Comparison of ENCODE assay signal across 8 mouse cellular contexts in the genomic region with DNA sequence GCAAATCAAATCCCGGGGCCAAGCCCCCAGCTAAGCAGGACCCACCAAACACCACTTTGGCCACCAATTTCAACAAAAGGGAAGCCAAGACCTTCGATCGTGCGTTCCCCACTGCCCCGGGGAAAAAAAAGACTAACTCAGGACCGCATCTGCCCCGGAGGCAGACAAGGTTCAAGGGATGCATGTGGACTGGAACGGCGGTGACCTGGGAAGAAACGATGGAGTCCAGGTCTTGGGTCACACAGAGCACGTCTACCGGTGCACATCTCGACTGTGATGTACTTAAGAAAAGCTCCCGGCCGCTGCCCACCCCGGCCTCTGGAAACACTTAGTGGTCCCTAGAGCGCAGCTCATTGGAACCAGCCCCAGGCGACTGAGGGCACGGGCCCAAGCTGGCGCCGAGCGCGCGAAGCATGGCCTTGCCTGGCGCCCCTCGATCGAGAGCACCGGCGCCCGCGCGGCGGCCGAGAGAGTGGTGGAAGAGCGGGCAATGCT. TPM values are rescaled to one million over a fixed set of nuclear protein-coding genes. Genes with fewer than 3 reads are reported as not detected.
DNase-seq lines count a peak whose midpoint lies in the region; ATAC-seq and TF ChIP-seq lines count a peak whose summit lies in the region.

No protein-coding gene starts in this region.

- intact Hi-C loops in heart, postnatal 10 days (cut with DNase I) = loop anchor here (2.0 kb wide), 1 partner anchor 25 kb away; no protein-coding TSS in a partner anchor

- peak overlapping the region; percentile 79 for H3K4me2 ChIP-seq in limb, embryonic 14.5 days (replicated peaks; ENCODE audit: low read depth, low read length, severe bottlenecking)

- peaks cover 40% of the 10 kb centered on the region for H3K27me3 ChIP-seq in embryonic facial prominence, embryonic 10.5 days (replicated peaks; ENCODE audit: low read depth, poor library complexity, severe bottlenecking)
- H3K27me3 ChIP-seq in limb, embryonic 14.5 days (ENCODE audit: control insufficient read depth, insufficient read depth, low read length) = no peaks in the 10 kb centered on the region

- H3K9ac ChIP-seq in limb, embryonic 14.5 days (ENCODE audit: low read depth, low read length, severe bottlenecking) = peak overlapping the region; percentile 89

- peak; percentile 34 for DNase-seq in ovary, postnatal 36 days (ENCODE audit: low spot score)
- no peak for DNase-seq in ovary, postnatal 10 days (ENCODE audit: low spot score)
- peak; percentile 79 for DNase-seq in embryonic facial prominence, embryonic 10.5 days (ENCODE audit: low spot score)
- peak; percentile 53 to 59 for DNase-seq in heart, postnatal 10 days
- DNase-seq in limb, embryonic 14.5 days (ENCODE audit: low spot score) = peak; percentile 38
- no peak for DNase-seq in left cerebral cortex, adult 8-10 months (ENCODE audit: low spot score in 2 of 2)
- no peak for DNase-seq in cerebellum, adult 9-10 months

- H3K9me3 ChIP-seq in embryonic facial prominence, embryonic 10.5 days = no peaks in the 10 kb centered on the region
- H3K9me3 ChIP-seq in limb, embryonic 14.5 days (ENCODE audit: control insufficient read depth, low read length) = no peaks in the 10 kb centered on the region

- no peaks in the 10 kb centered on the region for H3K36me3 ChIP-seq in embryonic facial prominence, embryonic 10.5 days (replicated peaks)
- H3K36me3 ChIP-seq in limb, embryonic 14.5 days (ENCODE audit: control insufficient read depth, insufficient read depth, low read length) = no peaks in the 10 kb centered on the region

- peaks cover 62% of the 10 kb centered on the region for H3K4me1 ChIP-seq in embryonic facial prominence, embryonic 10.5 days
- H3K4me1 ChIP-seq in limb, embryonic 14.5 days (ENCODE audit: control insufficient read depth, insufficient read depth, low read length) = peaks cover 37% of the 10 kb centered on the region
- H3K4me1 ChIP-seq in olfactory bulb, adult 2 months (ENCODE audit: control insufficient read depth, insufficient read depth, low read length) = peaks cover 7% of the 10 kb centered on the region; the same call in 1 of the 2 replicates

- H3K4me3 ChIP-seq in embryonic facial prominence, embryonic 10.5 days = peak overlapping the region; percentile 78
- peak overlapping the region; percentile 82 for H3K4me3 ChIP-seq in limb, embryonic 14.5 days (replicated peaks; ENCODE audit: low read length)
- peak overlapping the region; percentile 33 for H3K4me3 ChIP-seq in olfactory bulb, adult 2 months (ENCODE audit: insufficient read depth, low read depth, low read length)

- TF ChIP-seq POLR2A in limb, embryonic 14.5 days (IDR thresholded peaks at IDR 0.05; ENCODE audit: borderline replicate concordance, extremely low read depth, insufficient read depth, insufficient read length) = no peak
- TF ChIP-seq POLR2A in olfactory bulb, adult 2 months (IDR thresholded peaks at IDR 0.05; ENCODE audit: insufficient read depth, low read depth, low read length) = no peak

- peak overlapping the region; percentile 93 for H3K27ac ChIP-seq in embryonic facial prominence, embryonic 10.5 days (replicated peaks)
- H3K27ac ChIP-seq in limb, embryonic 14.5 days (replicated peaks; ENCODE audit: low read depth, low read length) = peak overlapping the region; percentile 79
- H3K27ac ChIP-seq in olfactory bulb, adult 2 months (ENCODE audit: insufficient read depth, low read depth, low read length) = no peak overlapping the region

- WGBS in embryonic facial prominence, embryonic 10.5 days = under 1% methylated on average over 35 of the region's 35 CpGs
- under 1% methylated on average over 34 of the region's 35 CpGs for WGBS in limb, embryonic 14.5 days
- 10% methylated on average over 35 of the region's 35 CpGs for WGBS in olfactory bulb, adult 2 months

- peak; percentile 24 for ATAC-seq in limb, embryonic 14.5 days (ENCODE audit: low FRiP score, low read depth)

- TF ChIP-seq CTCF in olfactory bulb, adult 2 months (IDR thresholded peaks at IDR 0.05; ENCODE audit: insufficient read depth, low read depth, low read length) = no peak

RNA-seq across cellular contexts. Expression of a gene that starts 0.6 kb away (rescaled TPM):
- polyA plus RNA-seq in embryonic facial prominence, embryonic 10.5 days (2016; fragmentation: Nextera tagmentation; extraction: Ambion mirVana) = 20.7 and 23.6 TPM in 2 replicates
- total RNA-seq in heart, postnatal 10 days (2021) = 1 to 10 TPM; 5.3 to 5.8 TPM
- polyA plus RNA-seq in limb, embryonic 14.5 days (2012; rRNA removed) = 33.0 and 48.1 TPM in 2 replicates
- polyA plus RNA-seq in limb, embryonic 14.5 days (2014; fragmentation: Nextera tagmentation; extraction: Ambion mirVana) = 19.0 and 22.5 TPM in 2 replicates
- polyA plus RNA-seq in olfactory bulb, adult 2 months (2012; ENCODE audit: insufficient read depth, insufficient read length, low replicate concordance, missing spikeins) = not detected in 2 replicates
- total RNA-seq in left cerebral cortex, adult 8-10 months (2022) = 1 to 10 TPM in 2 of 4 experiments, under 1 TPM in 2; 0.70 to 1.2 (median 0.99) TPM

Comparison
In these comparisons a context has a peak if more than half of its experiments do, and no peak if none do; other contexts are left out.
1. DNase-seq: peak in ovary, postnatal 36 days (single experiment), embryonic facial prominence, embryonic 10.5 days (single experiment), heart, postnatal 10 days (2 of 2) and limb, embryonic 14.5 days (single experiment); none in ovary, postnatal 10 days (single experiment), left cerebral cortex, adult 8-10 months (0 of 2) and cerebellum, adult 9-10 months (single experiment).
2. RNA of a gene that starts 0.6 kb away (polyA plus RNA-seq): 19.0 to 48.1 TPM in limb, embryonic 14.5 days and 20.7 to 23.6 TPM in embryonic facial prominence, embryonic 10.5 days; not detected in olfactory bulb, adult 2 months; every median in the first group is over 10 times any median in the second.
3. Peak in every context shown above with its lines, with median percentiles within 50 percentile points of each other: H3K4me3 ChIP-seq.